Mouse (Mus musculus) frontal cortex, postnatal 36 days (tissue): Measurements from ENCODE around the gene Etv3.
A peak's percentile ranks its signal among the peaks of the same experiment; 100 is the strongest.

ENCODE experiments used
- DNase-seq, 2 experiments: peaks; one replicate each; pipeline ENCODE4 v3.0.0; 2022; ENCODE audit warnings: low spot score in 2 of 2

The Etv3 gene

DNA sequence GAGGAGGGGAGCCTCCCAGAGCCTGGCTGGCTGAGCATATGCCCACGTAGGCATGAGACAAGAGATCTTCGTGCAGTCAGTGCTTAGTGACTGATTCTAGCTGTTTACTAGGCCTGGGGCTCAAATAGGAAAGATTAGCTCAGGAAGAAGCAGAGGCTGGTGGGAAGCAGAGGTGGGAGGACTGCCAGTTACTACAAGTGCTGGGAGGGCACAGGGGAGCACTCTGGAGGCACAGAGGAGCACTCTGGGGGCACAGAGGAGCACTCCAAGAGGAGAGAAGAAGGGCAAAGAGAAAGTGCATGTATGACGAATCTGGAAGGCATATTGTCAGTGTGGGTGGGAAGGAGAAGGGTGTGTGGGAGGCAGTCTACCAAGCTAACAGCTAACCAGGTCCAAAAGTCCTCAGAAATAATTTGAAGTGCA is 30.9 kb downstream of the Etv3 start:
- DNase-seq = peak; percentile 58 to 60

DNA sequence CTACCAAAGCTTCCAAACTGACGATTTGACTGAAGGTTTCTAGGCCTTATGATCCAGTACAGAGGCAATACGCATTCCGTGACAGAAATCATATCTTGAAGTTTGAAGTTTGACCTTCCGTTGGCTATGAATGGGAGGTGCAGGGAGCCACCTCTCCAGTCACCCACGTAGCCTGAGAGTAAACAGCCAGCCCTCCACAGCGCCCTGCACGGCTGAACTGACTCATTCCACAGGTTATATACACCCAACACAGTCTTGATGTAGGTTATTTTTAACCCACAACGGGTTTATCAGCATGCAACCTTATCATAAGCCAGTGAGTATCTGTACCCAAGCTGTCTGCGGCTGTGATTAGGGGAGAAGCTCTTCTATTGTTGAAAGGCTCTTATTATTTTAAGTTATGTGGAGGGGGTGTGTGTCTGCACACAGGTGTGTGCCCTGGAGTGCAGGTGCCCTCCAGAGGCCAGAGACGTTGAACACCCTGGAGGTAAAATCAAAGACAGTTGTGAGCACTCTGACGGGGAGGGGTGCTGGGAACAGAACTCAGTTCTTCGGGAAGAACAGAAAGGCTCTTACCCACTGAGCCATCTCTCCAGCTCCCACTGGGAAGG is 31.6 kb downstream of the Etv3 start:
- no peak for DNase-seq

DNA sequence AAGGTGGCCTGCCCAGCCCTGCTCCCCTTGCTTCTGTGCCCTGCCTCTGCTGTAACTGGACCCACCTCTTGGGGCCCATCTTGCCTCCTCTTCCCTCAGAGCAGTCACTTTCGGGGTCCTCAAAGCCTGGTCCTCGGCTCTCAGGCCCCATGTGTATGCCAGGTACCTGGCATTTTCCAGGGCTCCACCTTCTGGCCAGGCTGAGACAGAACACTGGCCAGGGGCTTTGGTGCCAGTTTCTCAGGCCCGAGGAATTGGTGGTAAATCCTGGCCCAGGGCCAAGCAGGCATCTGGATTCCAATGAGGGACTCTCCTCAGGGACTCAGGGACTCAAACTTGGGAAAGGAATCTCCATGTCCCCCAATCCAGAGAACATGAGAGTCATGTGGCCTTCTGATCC is 34.9 kb downstream of the Etv3 start:
- DNase-seq = no peak

DNA sequence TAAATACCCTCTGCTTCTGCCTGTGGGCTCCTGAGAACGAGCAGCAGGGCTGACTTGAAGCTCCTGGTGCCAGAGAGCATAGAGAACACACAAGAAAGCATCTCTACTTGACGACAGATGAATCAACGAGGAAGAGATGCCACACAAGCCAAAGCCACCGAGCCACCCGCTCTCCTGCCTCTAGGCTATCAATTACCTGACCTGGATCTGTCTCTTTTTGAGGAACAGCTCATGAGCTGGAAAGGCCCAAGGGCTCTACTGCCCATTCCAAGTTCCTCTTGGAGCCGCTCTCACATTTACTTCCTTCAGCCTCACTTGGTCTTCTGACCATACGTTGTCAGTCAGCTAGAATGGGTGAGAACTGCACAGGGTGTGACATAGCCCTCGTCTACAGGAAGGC is 36.2 kb downstream of the Etv3 start:
- DNase-seq = no peak

DNA sequence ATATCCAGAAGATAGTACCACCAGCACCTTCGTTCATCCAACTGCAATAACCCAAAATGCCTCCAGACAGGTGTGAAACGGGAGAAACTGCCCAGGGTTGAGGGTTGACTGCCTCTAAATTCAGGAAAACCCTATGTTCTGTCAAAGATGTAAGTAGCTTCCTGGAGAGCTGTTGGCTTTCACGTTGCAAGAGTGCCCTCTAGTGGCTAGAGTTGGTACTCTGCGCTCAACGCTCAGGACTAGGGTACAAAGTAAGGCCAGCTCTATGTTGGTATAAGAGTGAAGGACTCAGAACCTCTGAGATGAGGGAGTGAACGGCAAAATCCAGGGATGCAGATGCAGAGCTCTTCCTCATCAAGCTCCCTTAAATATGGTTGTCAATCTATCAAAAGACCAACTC is 37.2 kb downstream of the Etv3 start:
- peak; percentile 92 to 97 for DNase-seq

DNA sequence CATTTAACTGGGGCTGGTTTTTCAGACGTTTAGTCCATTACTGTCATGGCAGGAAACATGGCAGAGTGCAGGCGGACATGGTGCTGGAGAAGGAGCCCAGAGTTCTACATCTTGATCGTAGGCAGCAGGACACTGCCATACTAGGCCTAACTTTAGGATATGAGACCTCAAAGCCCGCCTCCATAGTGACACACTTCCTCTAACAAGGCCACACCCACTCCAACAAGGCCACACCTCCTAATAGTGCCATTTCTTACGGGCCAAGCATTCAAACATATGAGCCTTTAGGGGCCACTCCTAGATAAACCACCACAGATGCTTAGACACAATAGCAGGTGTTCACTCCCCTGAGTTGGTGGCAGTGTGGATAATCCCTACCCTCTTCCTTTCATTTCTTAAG is 38.3 kb downstream of the Etv3 start:
- DNase-seq = no peak

DNA sequence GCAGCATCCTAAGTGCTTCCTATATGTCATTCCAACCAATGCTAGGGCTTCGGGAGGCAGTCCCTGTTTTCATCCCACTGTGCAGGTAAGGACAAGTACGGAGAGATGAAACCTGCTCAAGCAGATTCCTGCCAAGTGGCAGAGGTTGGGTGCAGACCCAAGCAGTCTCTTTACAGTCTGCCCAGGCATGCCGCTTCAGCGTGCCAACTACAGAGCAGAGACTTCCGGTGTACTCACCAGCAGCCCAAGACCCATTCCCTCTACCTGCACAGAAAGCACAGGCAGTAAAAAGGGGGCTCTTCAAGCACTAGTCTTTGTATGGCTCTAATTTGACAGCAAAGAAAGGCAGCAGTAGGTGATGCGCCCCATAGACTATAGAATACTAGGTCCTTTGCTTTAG is 40.4 kb downstream of the Etv3 start:
- DNase-seq = no peak

DNA sequence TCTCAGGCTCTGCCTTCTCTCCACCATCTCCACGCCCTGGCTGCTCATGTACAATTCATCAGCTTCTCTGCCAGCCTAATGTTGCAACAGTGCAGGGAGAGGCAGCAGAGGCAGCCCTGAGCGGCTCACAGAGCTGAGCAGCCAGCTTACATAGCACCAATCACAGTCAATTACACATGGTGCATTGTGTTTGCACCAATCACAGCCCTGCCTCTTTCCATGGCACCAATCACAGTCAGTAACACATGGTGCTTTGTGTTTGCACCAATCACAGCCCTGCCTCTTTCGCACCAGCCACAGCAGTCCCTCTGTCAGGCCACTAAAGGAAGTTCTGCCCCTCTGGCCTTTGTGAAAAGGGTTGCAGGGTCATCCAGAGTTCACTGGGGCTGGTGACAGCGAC is 40.9 kb downstream of the Etv3 start:
- DNase-seq = peak; percentile 81 to 94

DNA sequence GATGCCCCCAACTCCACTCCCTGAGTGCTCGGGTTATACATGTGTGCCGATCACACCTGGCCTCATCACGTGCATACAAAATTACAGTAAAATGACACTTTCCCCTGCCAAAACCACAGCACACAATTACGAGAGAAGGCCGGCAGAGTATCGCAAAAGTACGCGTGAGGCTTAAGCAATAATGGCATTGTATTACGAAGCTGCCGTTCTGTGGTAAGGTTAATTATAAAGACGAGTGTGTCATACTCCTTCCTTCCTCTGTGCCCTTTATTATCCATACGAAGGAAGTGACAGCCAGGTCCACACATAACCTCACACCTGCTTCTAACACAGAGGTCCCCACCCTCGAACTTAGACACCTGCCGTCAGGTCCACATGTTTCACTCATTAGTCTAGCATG is 42.3 kb downstream of the Etv3 start:
- DNase-seq = no peak

DNA sequence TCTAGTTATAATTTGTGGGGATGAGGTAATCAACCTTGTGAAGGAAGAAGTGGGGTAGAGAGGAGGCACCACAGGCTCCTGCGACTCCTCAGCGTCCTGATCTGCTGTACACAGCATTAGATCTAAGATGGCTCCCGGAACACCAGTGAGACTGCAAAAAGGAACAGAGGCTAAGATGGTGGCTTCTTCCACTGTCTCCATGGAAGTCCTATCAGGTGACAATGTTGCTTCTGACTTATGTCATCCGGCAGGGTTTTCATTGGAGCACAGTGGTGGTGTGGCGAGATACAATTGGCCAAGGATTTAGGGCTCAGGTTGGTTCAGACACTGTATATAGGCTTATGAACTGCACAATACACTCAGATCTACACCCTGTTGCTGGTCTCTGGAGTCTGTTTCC is 43.5 kb downstream of the Etv3 start:
- no peak for DNase-seq

DNA sequence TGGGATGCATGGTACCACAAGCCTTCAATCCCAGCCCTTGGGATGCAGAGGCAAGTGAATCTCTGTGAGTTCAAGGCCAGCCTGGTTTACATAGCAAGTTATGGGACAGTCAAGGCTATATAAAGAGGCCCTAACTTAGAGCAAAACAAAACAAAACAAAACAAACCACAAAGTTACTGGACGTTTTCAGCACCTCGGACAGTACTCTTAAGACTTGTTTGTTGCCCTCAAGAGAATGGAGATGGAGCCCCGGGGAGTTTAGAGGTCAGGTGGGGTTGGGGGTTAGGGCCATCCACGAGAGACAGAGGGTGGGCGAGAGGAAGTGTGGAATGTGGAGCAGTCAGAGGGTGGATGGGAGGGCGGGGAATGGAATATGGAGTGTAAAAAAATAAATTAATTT is 50.6 kb downstream of the Etv3 start:
- no peak for DNase-seq

DNA sequence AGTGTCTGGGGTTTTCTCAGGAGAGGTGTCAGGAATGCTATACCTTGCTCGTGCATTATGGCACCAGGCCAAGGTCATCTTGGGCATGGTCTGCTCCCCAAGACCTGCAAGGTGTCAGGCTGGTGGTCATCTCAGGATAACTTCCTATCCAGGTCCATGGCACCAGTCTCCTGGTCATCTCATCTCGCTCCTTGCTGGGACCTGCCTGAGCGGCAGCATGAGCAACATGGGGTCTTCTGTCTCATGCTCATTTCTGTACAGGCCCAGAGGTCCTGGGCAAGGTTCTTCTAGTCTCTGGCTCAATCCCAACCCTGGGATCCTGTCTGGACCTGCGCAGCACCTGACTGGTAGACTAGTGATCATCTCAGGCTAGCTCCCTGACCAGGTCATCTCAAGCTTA is 57.1 kb downstream of the Etv3 start:
- DNase-seq = no peak
